Mouse (Mus musculus): ENCODE data around the gene Elovl6.

Gene Elovl6

DNA sequence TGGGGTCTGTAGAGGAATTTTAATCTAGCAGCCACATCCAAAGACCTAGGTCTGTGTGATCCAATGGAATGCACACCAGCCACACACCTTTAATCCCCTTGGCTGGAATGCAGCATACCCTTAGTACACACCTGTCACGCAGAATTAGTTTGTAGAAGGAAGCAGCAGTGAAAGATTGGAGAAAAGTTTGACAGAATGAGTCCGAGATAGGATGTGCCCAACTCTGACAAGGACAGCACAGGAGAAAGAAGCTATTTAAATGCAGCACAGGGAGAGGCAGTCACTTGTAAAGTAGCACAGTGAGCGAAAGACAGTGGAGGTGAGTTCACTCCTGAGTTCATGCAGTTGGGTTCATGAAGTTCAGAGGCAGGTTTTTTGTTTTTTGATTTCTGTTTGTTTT is 11.2 kb downstream of the Elovl6 start:
- no peak for DNase-seq

DNA sequence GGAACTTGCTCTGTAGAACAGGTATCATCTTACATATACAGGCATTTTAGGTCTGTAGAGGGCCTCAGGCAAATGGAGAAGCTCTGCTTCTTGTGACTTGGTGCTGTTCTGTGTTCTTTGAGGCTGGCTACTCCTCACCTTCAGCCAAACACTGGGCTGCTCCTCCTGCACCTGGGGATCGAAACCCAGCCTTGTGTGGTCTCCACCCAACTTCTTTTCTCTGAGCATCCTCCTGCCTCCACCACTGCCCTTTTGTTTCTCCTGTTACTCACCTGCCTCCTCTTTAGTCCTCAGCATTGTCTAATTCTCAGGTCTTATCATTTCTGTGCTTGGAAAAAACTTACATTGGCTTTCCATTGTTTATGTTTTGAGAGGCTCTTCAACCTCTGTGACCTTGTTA is 12.1 kb downstream of the Elovl6 start:
- no peak for DNase-seq

DNA sequence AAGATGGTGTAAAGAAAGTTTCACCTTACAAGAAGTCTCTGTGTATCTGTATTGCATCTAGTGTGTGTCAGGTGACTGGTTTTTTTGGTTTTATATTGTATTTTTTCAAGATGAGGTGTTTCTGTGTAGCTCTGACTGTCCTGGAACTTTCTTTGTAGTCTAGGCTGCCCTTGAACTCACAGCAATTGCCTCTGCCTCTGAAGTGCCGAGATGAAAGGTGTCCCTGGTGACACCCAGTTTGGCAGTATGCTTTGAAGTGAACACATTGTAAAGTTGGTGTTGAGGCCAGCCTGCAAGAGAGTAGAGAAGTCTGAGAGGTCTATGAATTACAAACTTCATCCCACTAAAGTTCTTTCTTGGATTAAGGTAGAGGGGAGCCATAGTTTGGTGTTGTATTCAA is 13.1 kb downstream of the Elovl6 start:
- no peak for DNase-seq

- DNase-seq: no peak
Observed at GRCm38 (mm10) chr3:129545801-129546200, 13.6 kb downstream of the Elovl6 start.

- no peak for DNase-seq
Observed at GRCm38 (mm10) chr3:129547837-129548435, 15.8 kb downstream of the Elovl6 start.

GRCm38 (mm10) chr3:129548760-129549159 is 16.6 kb downstream of the Elovl6 start:
- DNase-seq: no peak

- DNase-seq: no peak
Observed at GRCm38 (mm10) chr3:129549546-129549945, 17.4 kb downstream of the Elovl6 start.

DNA sequence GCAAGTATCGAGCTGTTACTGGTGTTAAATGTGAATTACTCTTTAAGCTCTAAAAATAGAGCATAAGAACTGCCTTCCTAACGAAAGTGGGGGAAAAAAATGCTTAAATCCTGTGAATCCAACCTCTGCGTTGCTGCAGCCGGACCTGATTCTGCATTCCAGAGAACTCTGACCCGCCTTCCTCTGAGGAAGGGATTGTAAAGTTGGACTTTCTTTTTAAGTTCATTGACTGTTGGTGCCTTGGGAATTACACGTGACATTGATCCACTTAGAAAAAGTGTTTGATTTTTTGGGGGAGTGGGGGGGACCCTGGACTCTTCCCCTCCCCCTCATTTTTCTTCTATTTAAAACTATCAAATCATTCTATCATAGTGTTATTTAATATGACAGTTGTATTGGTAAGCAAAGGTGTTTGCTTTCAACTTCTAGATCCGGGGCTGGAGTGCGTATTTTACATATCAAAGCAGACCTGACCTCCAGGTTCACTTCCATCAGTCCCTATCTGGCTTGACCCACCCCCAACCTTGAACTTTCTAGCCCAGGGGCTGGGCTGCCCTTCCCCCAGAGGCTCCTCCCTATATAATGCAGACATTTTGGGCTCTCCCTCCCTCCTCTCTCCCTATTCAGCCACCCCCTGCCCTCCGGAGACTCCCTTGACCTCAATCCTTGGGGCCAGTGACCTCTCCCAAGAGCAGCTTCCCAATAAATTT is 19.6 kb downstream of the Elovl6 start:
- DNase-seq: no peak

- no peak for DNase-seq
Observed at GRCm38 (mm10) chr3:129552370-129552769, 20.2 kb downstream of the Elovl6 start.

- DNase-seq: no peak
Observed at GRCm38 (mm10) chr3:129553173-129553572, 21.0 kb downstream of the Elovl6 start.

GRCm38 (mm10) chr3:129553661-129554060 is 21.5 kb downstream of the Elovl6 start:
- no peak for DNase-seq

GRCm38 (mm10) chr3:129554436-129554835 is 22.3 kb downstream of the Elovl6 start:
- DNase-seq: no peak

DNA sequence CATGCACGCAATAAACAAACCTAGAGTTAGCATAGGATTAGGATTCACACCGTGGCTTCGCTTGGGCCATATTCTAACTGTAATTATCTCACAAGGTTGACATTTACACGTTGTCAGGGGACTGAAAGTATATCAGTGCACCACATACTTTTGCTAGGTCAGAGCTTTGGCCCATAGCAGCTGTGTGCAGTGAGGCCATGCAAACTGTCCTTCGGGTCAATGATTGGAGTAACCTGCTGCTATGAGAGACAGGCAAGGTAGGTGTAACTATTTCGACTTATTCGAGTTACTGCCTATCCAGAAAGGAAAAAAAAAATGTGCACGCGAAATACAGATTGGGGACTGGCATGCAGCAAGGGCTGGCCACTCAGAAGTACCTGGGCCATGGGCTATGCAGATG is 24.9 kb downstream of the Elovl6 start:
- no peak for DNase-seq

- no peak for DNase-seq
Observed at GRCm38 (mm10) chr3:129557566-129557965, 25.4 kb downstream of the Elovl6 start.

DNA sequence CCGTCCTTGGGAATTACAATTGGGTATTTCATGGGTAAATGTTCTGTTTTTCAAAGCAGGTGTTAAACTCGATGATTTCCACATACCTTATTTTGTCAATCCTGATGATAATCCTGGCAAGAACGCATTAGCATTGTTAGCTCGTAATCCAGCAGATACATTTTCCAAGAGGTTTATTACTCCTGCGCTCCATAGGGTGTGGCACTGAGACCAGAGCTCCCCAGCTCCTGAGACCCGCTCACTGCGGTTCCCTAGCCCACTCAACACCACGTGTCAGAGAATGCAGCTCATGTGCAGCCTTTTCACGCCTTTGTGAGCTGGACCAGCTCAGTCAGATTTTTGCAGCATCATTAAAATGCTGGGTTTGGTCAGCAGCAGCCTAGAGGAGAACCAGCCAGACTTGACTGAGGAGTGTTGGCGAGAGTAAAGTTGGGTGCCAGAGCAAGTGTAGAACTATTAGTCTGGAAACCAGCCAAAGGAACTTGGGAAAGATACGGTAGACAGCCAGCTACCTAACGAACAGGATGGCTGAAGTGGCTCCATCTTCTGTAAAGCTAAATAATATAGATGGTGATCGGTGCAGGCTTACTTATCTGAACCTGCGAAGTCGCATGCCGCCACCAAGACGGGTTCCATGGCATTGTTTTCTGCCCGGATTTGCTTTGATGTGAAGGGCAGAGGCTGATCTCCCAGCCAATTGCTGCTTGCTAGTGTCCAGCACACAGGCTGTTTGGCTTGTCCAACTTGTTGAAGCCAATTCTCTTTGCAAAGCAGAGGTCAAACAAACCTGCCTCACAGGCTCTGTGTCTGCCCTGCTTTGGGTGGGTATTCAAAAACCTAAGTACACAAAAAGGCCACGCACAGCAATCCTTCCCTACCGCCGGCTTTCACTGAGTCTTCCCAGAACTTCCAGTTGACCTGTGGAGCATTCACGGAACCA is 26.1 kb downstream of the Elovl6 start:
- no peak for DNase-seq

DNA sequence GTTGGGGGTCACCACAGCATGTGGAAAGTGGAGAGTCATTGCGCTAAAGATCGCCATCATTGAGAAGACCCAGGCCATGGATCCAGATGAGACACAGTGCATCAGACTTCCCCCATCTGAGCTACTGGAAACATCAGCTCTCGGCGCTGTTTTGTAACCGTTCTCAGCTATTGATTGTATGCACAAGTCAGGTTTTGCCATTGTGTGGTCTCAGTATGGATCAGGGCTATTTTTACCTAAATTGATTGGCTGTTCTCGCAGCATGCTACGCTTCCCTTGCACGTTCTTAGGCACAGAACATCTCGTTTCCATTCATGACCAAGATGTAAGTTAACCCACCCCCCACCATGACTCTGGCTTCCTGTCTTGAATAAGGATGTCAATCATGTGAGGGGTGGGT is 27.9 kb downstream of the Elovl6 start:
- no peak for DNase-seq

GRCm38 (mm10) chr3:129561011-129561410 is 28.9 kb downstream of the Elovl6 start:
- DNase-seq: no peak

DNA sequence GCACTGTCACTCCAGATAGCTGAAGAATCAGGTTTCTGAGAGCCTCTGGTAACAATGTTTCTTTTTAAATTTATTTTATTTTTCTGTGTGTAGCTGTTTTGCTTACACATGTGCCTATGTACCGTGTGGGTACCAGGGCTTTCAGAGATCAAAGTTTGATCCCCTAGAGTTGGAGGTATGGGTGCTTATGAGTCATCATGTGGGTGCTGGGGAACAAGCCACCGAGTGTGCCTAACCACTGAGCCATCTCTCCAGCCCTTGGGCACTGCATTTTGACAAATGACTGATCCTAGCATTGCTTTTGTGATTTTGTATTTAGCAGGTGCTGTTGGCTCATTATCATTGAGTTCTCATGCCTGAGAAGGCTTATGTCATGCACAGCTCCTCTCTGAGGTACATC is 29.7 kb downstream of the Elovl6 start:
- no peak for DNase-seq

DNA sequence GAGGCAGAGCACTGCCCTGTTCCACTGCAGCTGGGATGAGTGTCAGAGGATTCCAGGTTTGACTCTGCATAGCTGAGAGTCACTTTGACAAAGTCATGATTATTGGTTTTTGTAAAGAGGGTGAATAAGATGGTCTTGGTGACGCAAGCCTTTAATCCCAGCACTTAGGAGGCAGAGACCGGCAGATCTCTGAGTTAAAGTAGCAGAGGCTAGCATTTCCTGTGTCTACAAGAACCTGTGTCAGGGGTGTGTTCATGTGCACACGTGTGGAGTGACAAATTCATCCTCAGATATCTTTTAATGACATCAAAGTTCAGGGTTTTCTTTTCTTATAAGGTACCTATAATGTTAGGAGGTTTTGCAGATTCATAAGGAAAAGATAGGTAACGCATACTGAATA is 30.3 kb downstream of the Elovl6 start:
- no peak for DNase-seq

GRCm38 (mm10) chr3:129563807-129564206 is 31.7 kb downstream of the Elovl6 start:
- DNase-seq: no peak

DNA sequence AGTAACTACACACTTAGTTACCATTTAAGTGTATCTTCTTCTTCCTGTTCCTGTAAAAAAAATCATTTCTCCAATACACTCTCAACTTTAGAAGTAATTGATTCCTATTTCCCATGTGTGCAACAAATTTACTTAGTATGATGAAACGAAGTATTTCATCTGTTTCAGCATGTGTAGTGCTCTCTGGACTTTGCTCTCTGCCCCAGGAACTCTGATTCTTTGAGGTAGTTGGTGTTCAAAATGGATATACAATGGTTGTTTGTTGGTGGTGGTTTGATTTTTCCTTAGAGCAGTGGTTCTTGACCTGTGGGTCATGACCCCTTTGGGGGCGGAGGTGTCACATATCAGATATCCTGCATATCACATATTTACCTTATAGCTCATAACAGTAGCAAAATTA is 32.7 kb downstream of the Elovl6 start:
- DNase-seq: no peak

GRCm38 (mm10) chr3:129565458-129565857 is 33.3 kb downstream of the Elovl6 start:
- no peak for DNase-seq

DNA sequence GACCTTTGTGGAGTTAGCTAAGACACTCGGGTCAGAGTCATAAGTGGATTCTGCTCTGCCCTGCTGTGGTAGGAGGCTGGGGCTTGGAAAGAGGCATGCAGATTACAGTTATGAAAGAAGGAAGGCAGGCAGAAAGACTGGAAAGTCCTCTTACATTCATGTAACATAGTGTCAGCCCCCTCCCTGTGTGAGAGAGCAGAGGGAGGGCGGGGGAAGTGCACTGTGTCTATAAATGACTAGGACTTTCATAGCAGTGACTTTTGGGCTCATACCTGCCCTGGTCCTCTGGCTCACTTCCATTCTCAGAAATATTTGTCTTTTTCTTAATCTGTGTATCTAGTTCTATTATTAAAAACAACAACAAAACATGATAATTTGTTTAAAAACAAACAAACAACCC is 33.9 kb downstream of the Elovl6 start:
- no peak for DNase-seq

- DNase-seq: no peak
Observed at GRCm38 (mm10) chr3:129566876-129567275, 34.7 kb downstream of the Elovl6 start.
